16 mouse cellular contexts compared by ENCODE assay signal in genomic region chr9:59948691-59949250, GRCm38 (mm10). TPM values are rescaled to one million over a fixed set of nuclear protein-coding genes. Genes with fewer than 3 reads are reported as not detected.
"Had no signal": no experiment of that assay in that cellular context is flagged by ENCODE, and none has a peak within 500 bp of the region (broad histone marks: within the 10 kb centered on the region; RNA-seq: fewer than 3 reads in every experiment).

No protein-coding gene starts in this region.

- DNase-seq: kidney, adult 9 months; liver; liver, embryonic 13.5 days; liver, postnatal 0 days; right cerebral cortex, adult 18-20 months; right cerebral cortex, postnatal 25 days; thymus, adult 2 months; thymus, postnatal 36 days had no signal

- H3K4me3 ChIP-seq: limb, embryonic 12.5 days; liver, embryonic 13.5 days; lung, embryonic 15.5 days; midbrain, embryonic 13.5 days; neural tube, embryonic 15.5 days had no signal

- H3K9ac ChIP-seq: limb, embryonic 12.5 days; liver, embryonic 13.5 days; liver, postnatal 0 days; lung, embryonic 15.5 days; midbrain, embryonic 13.5 days; neural tube, embryonic 15.5 days had no signal

- H3K27ac ChIP-seq: kidney, postnatal 0 days; limb, embryonic 12.5 days; liver, embryonic 13.5 days; lung, embryonic 15.5 days; midbrain, embryonic 13.5 days; neural tube, embryonic 15.5 days; stomach, postnatal 0 days had no signal

- H3K4me2 ChIP-seq: limb, embryonic 12.5 days; liver, embryonic 13.5 days; lung, embryonic 15.5 days; midbrain, embryonic 13.5 days; neural tube, embryonic 15.5 days had no signal

- ATAC-seq: liver, postnatal 0 days; midbrain, embryonic 13.5 days had no signal

- H3K4me1 ChIP-seq: neural tube, embryonic 15.5 days had no signal

- H3K36me3 ChIP-seq: limb, embryonic 12.5 days; liver, embryonic 13.5 days; lung, embryonic 15.5 days; midbrain, embryonic 13.5 days; neural tube, embryonic 15.5 days had no signal

- H3K9me3 ChIP-seq: limb, embryonic 12.5 days; liver, embryonic 13.5 days; lung, embryonic 15.5 days; midbrain, embryonic 13.5 days; neural tube, embryonic 15.5 days had no signal

- H3K27me3 ChIP-seq: limb, embryonic 12.5 days; lung, embryonic 15.5 days; midbrain, embryonic 13.5 days; neural tube, embryonic 15.5 days had no signal

RNA-seq across cellular contexts. Expression of gene Nr2e3, which starts 11.7 kb away (rescaled TPM):
- polyA plus RNA-seq: kidney, postnatal 0 days; liver, embryonic 13.5 days; liver, postnatal 0 days; lung, embryonic 15.5 days; midbrain, embryonic 13.5 days; midbrain, postnatal 0 days; neural tube, embryonic 11.5 days; neural tube, embryonic 15.5 days; stomach, postnatal 0 days; thymus, adult 2 months had no signal
